Mouse (Mus musculus) testis, adult 2 months (tissue): ENCODE measurements around the gene Sec16a.

Experiments
- CTCF ChIP-seq: fragments of 200-500 bp; IDR thresholded peaks from 2 replicates; pipeline ENCODE4 v1.5.1; 2012; ENCODE audit warnings: low read depth, mild to moderate bottlenecking, inconsistent platforms, low read length, moderate library complexity; ENCODE audit not compliant: control insufficient read depth, insufficient read depth, insufficient replicate concordance
- POLR2A ChIP-seq: fragments of 200-500 bp; IDR thresholded peaks from 2 replicates; pipeline ENCODE4 v1.6.1; 2012; ENCODE audit warnings: low read depth, mild to moderate bottlenecking, inconsistent platforms, low read length, moderate library complexity; ENCODE audit not compliant: control insufficient read depth

- TF ChIP-seq CTCF (no peak), POLR2A (no peak)
These were observed 3.3 kb downstream of the Sec16a start for GRCm38 (mm10) chr2:26441688-26442087.
